ENCODE assay signal across 18 mouse cellular contexts in the genomic region with DNA sequence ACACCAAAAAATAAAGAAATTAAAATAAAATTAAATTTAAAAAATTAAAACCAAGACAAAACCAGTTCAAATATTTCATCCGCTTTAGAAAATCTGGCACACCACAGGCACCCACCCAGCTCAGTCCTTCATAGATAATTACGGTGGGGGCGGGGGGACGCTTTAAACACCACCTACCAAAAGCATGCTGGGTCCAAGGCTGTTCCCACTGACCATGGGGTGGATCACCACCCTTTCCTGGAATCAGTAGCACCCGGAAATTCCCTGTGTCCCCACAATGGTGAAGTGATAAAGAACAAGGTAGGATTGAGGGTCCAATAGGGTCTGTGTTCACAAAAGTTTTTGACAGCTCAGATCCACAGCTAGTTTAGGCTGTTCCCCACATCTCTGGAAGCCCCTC. TPM values are rescaled to one million over a fixed set of nuclear protein-coding genes. Genes with fewer than 3 reads are reported as not detected.
DNase-seq lines count a peak whose midpoint lies in the region; ATAC-seq and TF ChIP-seq lines count a peak whose summit lies in the region.
"Had no signal": no experiment of that assay in that cellular context is flagged by ENCODE, and none has a peak within 500 bp of the region (broad histone marks: within the 10 kb centered on the region; RNA-seq: fewer than 3 reads in every experiment).

No protein-coding gene starts in this region.

- TF ChIP-seq POLR2A in heart, adult 2 months (IDR thresholded peaks at IDR 0.05; ENCODE audit: insufficient read depth, low read depth, low read length): no peak
- no peak for TF ChIP-seq POLR2A in liver, adult 2 months (IDR thresholded peaks at IDR 0.05; ENCODE audit: extremely low read depth, insufficient read depth, low read length)

- TF ChIP-seq CTCF in heart, adult 2 months (IDR thresholded peaks at IDR 0.05): no peak
- no peak for TF ChIP-seq CTCF in liver, adult 2 months (IDR thresholded peaks at IDR 0.05; ENCODE audit: low read depth, low read length)
- no peak for TF ChIP-seq CTCF in G1E (IDR thresholded peaks at IDR 0.05; ENCODE audit: low read depth, low read length)

- no peak for ATAC-seq in G1E (ENCODE audit: extremely low read depth, insufficient number of reproducible peaks, low FRiP score, poor library complexity, severe bottlenecking)
- ATAC-seq in liver, embryonic 13.5 days (ENCODE audit: low read depth): no peak
- ATAC-seq: forebrain, postnatal 0 days had no signal

- no peak for DNase-seq in heart, adult 2 months
- no peak for DNase-seq in heart, adult 18-20 months
- DNase-seq in liver, adult 2 months (ENCODE audit: extremely low read depth, low read depth, low spot score): no peak
- DNase-seq in liver (no peak), G1E (ENCODE audit: low spot score) (no peak)
- no peak for DNase-seq in liver, embryonic 13.5 days
- DNase-seq in urinary bladder, postnatal 14 days (ENCODE audit: low spot score): no peak
- DNase-seq in urinary bladder, postnatal 25 days (ENCODE audit: low spot score): no peak
- DNase-seq: adrenal gland, adult 2 months; cerebellum, postnatal 10 days; forebrain, postnatal 0 days; gastrocnemius, postnatal 36 days; midbrain, embryonic 14.5 days; spleen, adult 18-20 months had no signal

- intact Hi-C loops in heart, adult 2 months (cut with DNase I): loop anchor here (2.0 kb wide), 1 partner anchor 15 kb away; no protein-coding TSS in a partner anchor

- no peaks in the 10 kb centered on the region for H3K9me3 ChIP-seq in G1E (replicated peaks)
- H3K9me3 ChIP-seq in liver, embryonic 13.5 days (replicated peaks): no peaks in the 10 kb centered on the region
- H3K9me3 ChIP-seq: hindbrain, embryonic 15.5 days; kidney, embryonic 15.5 days; neural tube, embryonic 12.5 days had no signal

- H3K27me3 ChIP-seq in heart, adult 2 months (ENCODE audit: control insufficient read depth, insufficient read depth, low read length): no peaks in the 10 kb centered on the region
- no peaks in the 10 kb centered on the region for H3K27me3 ChIP-seq in liver, adult 2 months (ENCODE audit: control insufficient read depth, insufficient read depth, low read length)
- no peaks in the 10 kb centered on the region for H3K27me3 ChIP-seq in G1E (ENCODE audit: insufficient read depth, low read length)
- no peaks in the 10 kb centered on the region for H3K27me3 ChIP-seq in liver, embryonic 13.5 days
- H3K27me3 ChIP-seq: hindbrain, embryonic 15.5 days; kidney, embryonic 15.5 days; neural tube, embryonic 12.5 days had no signal

- H3K4me1 ChIP-seq in heart, adult 2 months (ENCODE audit: control insufficient read depth, insufficient read depth, low read length): peaks cover 7% of the 10 kb centered on the region
- peaks cover 20% of the 10 kb centered on the region for H3K4me1 ChIP-seq in liver, adult 2 months (ENCODE audit: control insufficient read depth, insufficient read depth, low read length)
- H3K4me1 ChIP-seq in G1E (ENCODE audit: insufficient read depth, low read depth, low read length): peaks cover 63% of the 10 kb centered on the region
- peaks cover 72% of the 10 kb centered on the region for H3K4me1 ChIP-seq in liver, embryonic 13.5 days (replicated peaks)
- H3K4me1 ChIP-seq: hindbrain, embryonic 15.5 days had no signal

- peaks cover 2% of the 10 kb centered on the region; the same call in 1 of the 2 replicates for H3K36me3 ChIP-seq in heart, adult 2 months (ENCODE audit: control insufficient read depth, insufficient read depth, low read length)
- peaks cover 12% of the 10 kb centered on the region for H3K36me3 ChIP-seq in liver, adult 2 months (ENCODE audit: control insufficient read depth, insufficient read depth, low read length)
- H3K36me3 ChIP-seq in G1E (replicated peaks): peaks cover 29% of the 10 kb centered on the region
- H3K36me3 ChIP-seq in liver, embryonic 13.5 days: no peaks in the 10 kb centered on the region
- H3K36me3 ChIP-seq: hindbrain, embryonic 15.5 days; kidney, embryonic 15.5 days; neural tube, embryonic 12.5 days had no signal

- H3K79me2 ChIP-seq in heart, adult 2 months (replicated peaks; ENCODE audit: control insufficient read depth, insufficient read depth, low read length): no peaks in the 10 kb centered on the region
- H3K79me2 ChIP-seq in liver, adult 2 months (ENCODE audit: control insufficient read depth, insufficient read depth, low read length): peaks cover 12% of the 10 kb centered on the region; the same call in 1 of the 2 replicates

- no peak for TF ChIP-seq EP300 in heart, adult 2 months (IDR thresholded peaks at IDR 0.05; ENCODE audit: insufficient read depth, low read depth, low read length)

- peak overlapping the region; percentile 95; the same call in 1 of the 2 replicates for H3K27ac ChIP-seq in heart, adult 2 months
- H3K27ac ChIP-seq in liver, adult 2 months (replicated peaks; ENCODE audit: insufficient read depth, low read depth, low read length): peak overlapping the region; percentile 25
- H3K27ac ChIP-seq in liver, embryonic 13.5 days: peak overlapping the region; percentile 89; the same call in 1 of the 2 replicates
- H3K27ac ChIP-seq: hindbrain, embryonic 15.5 days; kidney, embryonic 15.5 days; neural tube, embryonic 12.5 days had no signal

- 37% methylated on average over 5 of the region's 5 CpGs for WGBS in heart, adult 2 months
- WGBS in liver, adult 2 months: 8% methylated on average over 5 of the region's 5 CpGs
- 69% methylated on average over 5 of the region's 5 CpGs for WGBS in liver, embryonic 13.5 days (ENCODE audit: insufficient replicate concordance)

- H3K9ac ChIP-seq in heart, adult 2 months (ENCODE audit: low read depth, low read length): peak overlapping the region; percentile 44
- peak overlapping the region; percentile 59 for H3K9ac ChIP-seq in liver, adult 2 months (ENCODE audit: low read depth, low read length)
- peak overlapping the region; percentile 24; the same call in 1 of the 2 replicates for H3K9ac ChIP-seq in liver, embryonic 13.5 days
- H3K9ac ChIP-seq: forebrain, postnatal 0 days; hindbrain, embryonic 15.5 days; kidney, embryonic 15.5 days; neural tube, embryonic 12.5 days had no signal

- peak overlapping the region; percentile 70 for H3K4me2 ChIP-seq in liver, embryonic 13.5 days

- H3K4me3 ChIP-seq in heart, adult 2 months: peak overlapping the region; percentile 77
- peak overlapping the region; percentile 45 for H3K4me3 ChIP-seq in liver, adult 2 months (ENCODE audit: insufficient read depth, low read depth, low read length)
- H3K4me3 ChIP-seq in G1E (ENCODE audit: low read depth, low read length): peak overlapping the region; percentile 20; the same call in 1 of the 2 replicates
- peak overlapping the region; percentile 75 for H3K4me3 ChIP-seq in liver, embryonic 13.5 days (replicated peaks)
- H3K4me3 ChIP-seq: hindbrain, embryonic 15.5 days; neural tube, embryonic 12.5 days had no signal

RNA-seq across cellular contexts. Expression of a gene that starts 16.4 kb away (rescaled TPM):
- 10 to 100 TPM; 10.6 to 16.4 TPM for total RNA-seq in heart, adult 2 months (2021)
- 11.9 and 18.3 TPM in 2 replicates for polyA plus RNA-seq in heart, adult 2 months (2012; rRNA removed)
- total RNA-seq in heart, adult 18-20 months (2021): 10 to 100 TPM; 10.0 to 30.3 TPM
- 21.8 and 23.9 TPM in 2 replicates for total RNA-seq in liver, adult 2 months (2014; rRNA removed)
- polyA plus RNA-seq in liver, adult 2 months (2012; rRNA removed): 29.6 and 40.8 TPM in 2 replicates
- 6.7 and 7.1 TPM in 2 replicates for total RNA-seq in G1E (2014; fragmentation: Nextera tagmentation)
- 6.0 and 6.3 TPM in 2 replicates for total RNA-seq in G1E (2017)
- polyA plus RNA-seq in G1E (2012): 0.18 and 0.30 TPM in 2 replicates
- 2.6 and 3.8 TPM in 2 replicates for polyA plus RNA-seq in liver, embryonic 13.5 days (2015; fragmentation: Nextera tagmentation; extraction: Ambion mirVana)

RNA-seq across cellular contexts. Expression of a gene that starts 16.5 kb away (rescaled TPM):
- total RNA-seq in heart, adult 2 months (2021): 10 to 100 TPM in 1 of 2 experiments, 1 to 10 TPM in 1; 9.3 to 12.4 TPM
- 14.1 and 16.4 TPM in 2 replicates for polyA plus RNA-seq in heart, adult 2 months (2012; rRNA removed)
- 10 to 100 TPM in 1 of 2 experiments, 1 to 10 TPM in 1; 9.2 to 33.3 TPM for total RNA-seq in heart, adult 18-20 months (2021)
- 32.5 and 33.0 TPM in 2 replicates for total RNA-seq in liver, adult 2 months (2014; rRNA removed)
- 46.1 and 52.9 TPM in 2 replicates for polyA plus RNA-seq in liver, adult 2 months (2012; rRNA removed)
- total RNA-seq in G1E (2014; fragmentation: Nextera tagmentation) (10.3 and 11.1 TPM in 2 replicates), G1E (2017) (9.9 and 11.0 TPM in 2 replicates)
- polyA plus RNA-seq in G1E (2012): 1.2 and 1.4 TPM in 2 replicates
- 6.4 and 7.7 TPM in 2 replicates for polyA plus RNA-seq in liver, embryonic 13.5 days (2015; fragmentation: Nextera tagmentation; extraction: Ambion mirVana)

RNA-seq across cellular contexts. Expression of a gene that starts 44.4 kb away (rescaled TPM):
- 10 to 100 TPM; 50.7 to 53.9 TPM for total RNA-seq in heart, adult 2 months (2021)
- polyA plus RNA-seq in heart, adult 2 months (2012; rRNA removed): 48.4 and 48.6 TPM in 2 replicates
- total RNA-seq in heart, adult 18-20 months (2021): 10 to 100 TPM; 51.2 to 53.4 TPM
- total RNA-seq in liver, adult 2 months (2014; rRNA removed): 34.5 and 41.1 TPM in 2 replicates
- polyA plus RNA-seq in liver, adult 2 months (2012; rRNA removed): 57.1 and 63.4 TPM in 2 replicates
- total RNA-seq in G1E (2014; fragmentation: Nextera tagmentation): 67.5 and 82.1 TPM in 2 replicates
- total RNA-seq in G1E (2017): 72.6 and 81.6 TPM in 2 replicates
- 9.5 and 19.0 TPM in 2 replicates for polyA plus RNA-seq in G1E (2012)
- polyA plus RNA-seq in liver, embryonic 13.5 days (2015; fragmentation: Nextera tagmentation; extraction: Ambion mirVana): 134 and 138 TPM in 2 replicates

RNA-seq across cellular contexts. Expression of a gene that starts 47.5 kb away (rescaled TPM):
- 1 to 10 TPM; 9.1 to 9.3 TPM for total RNA-seq in heart, adult 2 months (2021)
- polyA plus RNA-seq in heart, adult 2 months (2012; rRNA removed): 3.2 and 4.7 TPM in 2 replicates
- total RNA-seq in heart, adult 18-20 months (2021): 10 to 100 TPM in 1 of 2 experiments, 1 to 10 TPM in 1; 8.7 to 10.0 TPM
- 4.8 and 5.1 TPM in 2 replicates for total RNA-seq in liver, adult 2 months (2014; rRNA removed)
- polyA plus RNA-seq in liver, adult 2 months (2012; rRNA removed): 2.5 and 3.5 TPM in 2 replicates
- total RNA-seq in G1E (2014; fragmentation: Nextera tagmentation): 43.9 and 61.6 TPM in 2 replicates
- 25.9 and 26.3 TPM in 2 replicates for total RNA-seq in G1E (2017)
- polyA plus RNA-seq in G1E (2012): 14.6 and 19.6 TPM in 2 replicates
- 15.5 and 16.0 TPM in 2 replicates for polyA plus RNA-seq in liver, embryonic 13.5 days (2015; fragmentation: Nextera tagmentation; extraction: Ambion mirVana)

RNA-seq across cellular contexts. Expression of a gene that starts 58.8 kb away (rescaled TPM):
- not detected for total RNA-seq in heart, adult 2 months (2021)
- not detected in 2 replicates for polyA plus RNA-seq in heart, adult 2 months (2012; rRNA removed)
- total RNA-seq in heart, adult 18-20 months (2021): not detected
- total RNA-seq in liver, adult 2 months (2014; rRNA removed): 0.07 TPM in 1 of 2 replicates, not detected in the other
- polyA plus RNA-seq in liver, adult 2 months (2012; rRNA removed): not detected in 2 replicates
- total RNA-seq in G1E (2014; fragmentation: Nextera tagmentation) (not detected in 2 replicates), G1E (2017) (0.05 TPM in 1 of 2 replicates, not detected in the other)
- not detected in 2 replicates for polyA plus RNA-seq in G1E (2012)
- polyA plus RNA-seq in liver, embryonic 13.5 days (2015; fragmentation: Nextera tagmentation; extraction: Ambion mirVana): 0.21 and 0.36 TPM in 2 replicates
- total RNA-seq: adrenal gland, adult 2 months; forebrain, postnatal 0 days; gastrocnemius, postnatal 36 days; left cerebral cortex, postnatal 25 days had no signal
- polyA plus RNA-seq: forebrain, postnatal 0 days; hindbrain, embryonic 15.5 days; kidney, embryonic 15.5 days; midbrain, embryonic 14.5 days had no signal

Comparison
In these comparisons a context has a peak if more than half of its experiments do, and no peak if none do; other contexts are left out.
1. H3K27ac ChIP-seq: peak in every context shown above with its lines; median percentile 95 in heart, adult 2 months; 89 in liver, embryonic 13.5 days; 25 in liver, adult 2 months.
2. H3K4me3 ChIP-seq: peak in every context shown above with its lines; median percentile 77 in heart, adult 2 months; 75 in liver, embryonic 13.5 days; 45 in liver, adult 2 months; 20 in G1E.